Mouse (Mus musculus) kidney, embryonic 14.5 days (tissue): ENCODE measurements around the gene Cacnb3. TPM values are rescaled to one million over a fixed set of nuclear protein-coding genes. Genes with fewer than 3 reads are reported as not detected.

Source experiments
- ATAC-seq: fragments of 200-750 bp; cut with Nextera tagmentation; 2 replicates; pipeline ENCODE4 v1.8.0; 2017; ENCODE audit warnings: moderate number of reproducible peaks, mild to moderate bottlenecking, moderate TSS enrichment, moderate library complexity; ENCODE audit not compliant: low FRiP score, low TSS enrichment
- H3K27ac ChIP-seq: fragments of 300-500 bp; sonication (generic); 2 replicates; pipeline ENCODE4 v1.5.1; 2014; ENCODE audit warnings: low read depth, mild to moderate bottlenecking, low read length, moderate library complexity, mixed read lengths
- H3K27me3 ChIP-seq: fragments of 300-500 bp; sonication (generic); 2 replicates; pipeline ENCODE4 v1.6.1; 2014; ENCODE audit warnings: mild to moderate bottlenecking, low read length; ENCODE audit not compliant: control insufficient read depth, insufficient read depth
- H3K36me3 ChIP-seq: fragments of 300-500 bp; sonication (generic); 2 replicates; pipeline ENCODE4 v1.6.1; 2014; ENCODE audit warnings: low read length, mixed read lengths; ENCODE audit not compliant: control insufficient read depth, insufficient read depth
- H3K4me1 ChIP-seq: fragments of 300-500 bp; sonication (generic); 2 replicates; pipeline ENCODE4 v1.6.1; 2014; ENCODE audit warnings: low read length, mixed read lengths; ENCODE audit not compliant: control insufficient read depth, insufficient read depth
- H3K4me2 ChIP-seq: fragments of 300-500 bp; sonication (generic); replicated peaks from 2 replicates; pipeline ENCODE4 v1.6.1; 2014; ENCODE audit warnings: low read depth, mild to moderate bottlenecking, low read length
- H3K4me3 ChIP-seq: fragments of 300-500 bp; sonication (generic); 2 replicates; pipeline ENCODE4 v1.5.1; 2014; ENCODE audit warnings: mild to moderate bottlenecking, low read length
- H3K9ac ChIP-seq: fragments of 300-500 bp; sonication (generic); 2 replicates; pipeline ENCODE4 v1.6.1; 2014; ENCODE audit warnings: low read depth, mild to moderate bottlenecking, low read length, moderate library complexity
- H3K9me3 ChIP-seq: fragments of 300-500 bp; sonication (generic); 2 replicates; pipeline ENCODE4 v1.6.1; 2016; ENCODE audit warnings: low read length; ENCODE audit not compliant: control insufficient read depth
- WGBS: fragments of 180-500 bp; shearing (Covaris S2); extraction: QIAGEN DNeasy Blood & Tissue Kit; methylation state at CpG from one replicate; pipeline ENCODE4 v1.1.7; 2014; 5-methylcytosine and 5-hydroxymethylcytosine counted together
- polyA plus RNA-seq: library from polyadenylated mRNA; unstranded; fragments of >200 nt; fragmentation: Nextera tagmentation; extraction: Ambion mirVana; gene quantifications from 2 replicates; pipeline ENCODE4 v1.2.1, GENCODE M21; 2014

Cacnb3 gene
- polyA plus RNA-seq, 1 experiment from 2014 or later = 26.5 TPM

DNA sequence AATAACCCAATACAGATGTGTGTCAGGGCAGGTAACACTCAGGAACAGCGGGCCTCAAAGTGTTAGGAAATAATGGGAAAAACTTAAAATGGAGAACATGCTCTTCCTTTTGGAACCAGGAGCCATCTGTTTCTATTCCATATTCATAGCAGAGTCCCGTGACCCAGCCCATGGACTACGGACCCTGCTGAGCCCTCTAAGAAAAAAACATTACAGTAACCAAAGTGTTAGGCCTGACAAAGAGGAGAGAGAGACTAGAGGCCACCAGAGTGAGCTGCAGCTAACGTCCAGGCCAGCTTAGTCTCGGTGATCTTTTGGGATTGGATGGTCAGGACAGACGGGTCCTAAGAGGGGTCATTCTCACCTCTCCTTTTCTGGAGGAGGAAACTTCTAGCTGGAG is 15.7 kb upstream of the Cacnb3 start:
- no peak overlapping the region for H3K4me3 ChIP-seq
- H3K4me1 ChIP-seq = 0 out of 2 replicates have a peak, but pooled peaks cover 4% of the 10 kb centered on the region
- no peak overlapping the region for H3K4me2 ChIP-seq
- no peaks in the 10 kb centered on the region for H3K36me3 ChIP-seq
- H3K27me3 ChIP-seq = no peaks in the 10 kb centered on the region
- H3K9ac ChIP-seq = no peak overlapping the region
- no peak overlapping the region for H3K27ac ChIP-seq
- no peaks in the 10 kb centered on the region for H3K9me3 ChIP-seq
- ATAC-seq = no peak
- WGBS = 56% methylated on average over 6 of the region's 6 CpGs

DNA sequence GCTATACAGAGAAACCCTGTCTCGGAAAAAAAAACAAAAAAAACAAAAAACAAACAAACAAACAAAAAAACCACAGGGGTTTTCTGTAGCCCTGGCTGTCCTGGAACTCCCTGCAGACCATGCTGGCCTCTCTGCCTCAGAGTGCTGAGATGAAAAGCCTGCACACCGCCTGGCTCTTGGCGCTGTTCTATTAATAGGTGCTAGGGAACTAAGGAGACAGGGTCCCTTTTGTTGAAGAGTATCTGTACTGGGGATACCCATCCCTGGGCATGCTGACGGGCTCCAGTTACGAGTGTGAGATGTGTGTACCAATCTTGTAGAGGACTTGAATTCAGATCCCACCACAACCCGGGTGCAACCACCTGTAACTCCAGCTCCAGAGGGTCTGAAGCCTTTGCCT is 14.9 kb upstream of the Cacnb3 start:
- H3K9me3 ChIP-seq = no peaks in the 10 kb centered on the region
- no peak overlapping the region for H3K4me2 ChIP-seq
- ATAC-seq = no peak
- WGBS = 75% methylated on average over 6 of the region's 6 CpGs
- H3K9ac ChIP-seq = no peak overlapping the region
- H3K27ac ChIP-seq = no peak overlapping the region
- H3K27me3 ChIP-seq = no peaks in the 10 kb centered on the region
- H3K4me3 ChIP-seq = no peak overlapping the region
- no peaks in the 10 kb centered on the region for H3K36me3 ChIP-seq
- 0 out of 2 replicates have a peak, but pooled peaks cover 4% of the 10 kb centered on the region for H3K4me1 ChIP-seq

DNA sequence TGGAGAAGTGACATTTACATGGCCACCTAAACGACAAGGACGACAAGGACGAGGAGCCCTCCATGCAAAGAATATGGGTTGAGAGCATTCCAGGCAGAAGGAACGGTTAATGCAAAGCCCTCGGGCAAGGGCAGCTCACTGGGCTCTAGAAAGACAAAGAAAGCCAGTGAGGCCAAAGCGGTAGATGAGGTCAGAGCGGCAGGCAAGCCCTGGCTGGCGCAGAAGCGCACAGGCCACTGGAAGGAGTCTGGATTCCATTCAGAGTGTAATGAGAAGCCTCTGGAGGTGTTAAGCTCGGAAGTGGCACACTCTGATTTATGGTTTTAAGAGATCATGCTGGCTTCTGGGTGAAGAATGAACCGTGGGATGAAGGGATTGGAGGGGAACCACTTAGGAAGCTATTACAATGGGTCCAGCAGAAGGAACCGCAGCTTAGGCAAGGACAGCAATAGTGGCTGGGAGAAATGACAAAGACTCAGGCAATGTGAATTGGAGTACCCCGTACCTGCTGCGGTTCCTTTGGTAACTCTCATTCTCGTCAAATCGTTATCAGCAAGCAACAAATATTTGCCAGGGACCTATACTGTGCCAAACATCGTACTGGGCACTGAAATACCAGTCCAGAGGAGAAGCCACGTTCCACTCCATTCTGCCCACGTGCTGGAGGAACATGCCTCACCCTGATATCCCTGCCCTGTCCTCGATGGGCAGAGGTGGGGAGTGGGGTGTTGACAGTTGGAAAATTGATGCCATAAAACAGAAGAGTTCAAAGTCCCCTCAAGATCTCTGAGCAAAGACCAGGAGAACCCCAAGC is 14.1 kb upstream of the Cacnb3 start:
- WGBS = 32% methylated on average over 20 of the region's 20 CpGs
- Histone ChIP-seq H3K4me2 (0 out of 2 replicates have a peak overlapping the region, but pooled peaks have one; percentile 17), H3K27ac (no peak overlapping the region), H3K9me3 (no peaks in the 10 kb centered on the region), H3K9ac (no peak overlapping the region), H3K27me3 (no peaks in the 10 kb centered on the region), H3K36me3 (no peaks in the 10 kb centered on the region), H3K4me3 (no peak overlapping the region), H3K4me1 (0 out of 2 replicates have a peak, but pooled peaks cover 4% of the 10 kb centered on the region)
- ATAC-seq = peak; percentile 51; the same call in 1 of the 2 replicates

DNA sequence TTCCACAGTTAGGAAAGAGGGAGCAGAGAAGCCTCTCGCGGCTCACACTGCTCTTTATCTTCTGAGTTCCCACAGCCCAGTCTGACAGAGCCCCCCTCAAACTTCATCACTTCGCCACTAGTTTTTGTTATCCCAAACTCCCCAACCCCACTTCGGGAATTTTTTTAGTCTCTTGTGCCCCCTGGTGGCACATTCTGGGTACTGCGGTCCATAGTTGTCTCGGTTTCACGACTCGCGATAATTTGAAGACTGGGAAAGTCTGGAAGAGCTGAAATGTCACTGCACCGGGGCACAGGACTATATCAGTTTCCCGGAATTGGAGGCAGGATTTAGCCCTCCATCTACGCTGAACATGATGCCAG is 13.5 kb upstream of the Cacnb3 start:
- Histone ChIP-seq H3K4me1 (peaks cover 4% of the 10 kb centered on the region; the same call in 1 of the 2 replicates), H3K9me3 (no peaks in the 10 kb centered on the region), H3K27me3 (no peaks in the 10 kb centered on the region), H3K4me2 (0 out of 2 replicates have a peak overlapping the region, but pooled peaks have one; percentile 17), H3K36me3 (no peaks in the 10 kb centered on the region), H3K4me3 (no peak overlapping the region), H3K9ac (0 out of 2 replicates have a peak overlapping the region, but pooled peaks have one; percentile 34), H3K27ac (no peak overlapping the region)
- ATAC-seq = peak; percentile 68; the same call in 1 of the 2 replicates
- under 1% methylated on average over 12 of the region's 12 CpGs for WGBS

DNA sequence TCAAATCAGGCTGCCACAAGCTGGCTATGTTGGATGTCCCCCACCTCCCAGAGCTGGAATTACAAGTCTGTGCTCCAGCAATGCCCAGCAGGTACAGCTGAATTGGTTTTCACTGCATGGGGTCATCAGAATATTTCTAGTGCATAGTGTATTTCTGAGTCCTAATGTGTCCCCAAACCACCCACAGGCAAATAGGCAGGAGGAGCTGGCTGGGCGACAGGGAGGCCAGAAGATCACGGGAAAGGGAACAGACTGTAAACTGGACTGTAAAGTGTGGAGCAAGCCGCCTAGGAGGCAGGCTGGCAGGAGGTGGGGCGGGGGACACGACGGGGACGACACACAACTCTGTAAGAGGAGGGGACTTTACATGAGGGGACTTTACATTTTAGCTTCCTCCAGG is 8.4 kb upstream of the Cacnb3 start:
- Histone ChIP-seq H3K4me1 (peaks cover 13% of the 10 kb centered on the region; the same call in 1 of the 2 replicates), H3K27me3 (no peaks in the 10 kb centered on the region), H3K9ac (no peak overlapping the region), H3K4me3 (no peak overlapping the region), H3K9me3 (0 out of 2 replicates have a peak, but pooled peaks cover 5% of the 10 kb centered on the region), H3K36me3 (no peaks in the 10 kb centered on the region), H3K4me2 (no peak overlapping the region), H3K27ac (no peak overlapping the region)
- 9% methylated on average over 7 of the region's 7 CpGs for WGBS
- ATAC-seq = no peak

DNA sequence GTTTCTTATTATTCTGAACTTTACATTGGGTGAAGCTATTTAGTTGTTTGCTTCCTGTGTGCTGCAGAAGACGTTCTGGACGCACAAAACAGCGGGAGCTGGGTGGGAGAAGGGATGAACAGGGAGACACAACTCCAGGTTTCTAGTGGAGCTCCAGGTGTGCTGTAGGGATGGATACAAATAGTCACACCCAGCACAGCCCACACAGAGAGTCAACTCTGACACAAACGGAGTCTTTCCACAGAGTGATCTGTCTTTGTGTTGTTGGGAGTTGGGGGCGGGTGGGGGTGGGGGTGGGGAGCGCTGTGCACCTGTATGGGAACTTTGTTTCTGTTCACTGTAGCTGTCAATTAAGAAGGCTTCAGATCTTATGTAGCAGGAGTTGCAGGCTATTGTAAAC is 7.9 kb upstream of the Cacnb3 start:
- no peak overlapping the region for H3K4me3 ChIP-seq
- no peak for ATAC-seq
- H3K9me3 ChIP-seq = 0 out of 2 replicates have a peak, but pooled peaks cover 5% of the 10 kb centered on the region
- 21% methylated on average over 6 of the region's 6 CpGs for WGBS
- no peak overlapping the region for H3K9ac ChIP-seq
- no peak overlapping the region for H3K4me2 ChIP-seq
- H3K27me3 ChIP-seq = no peaks in the 10 kb centered on the region
- H3K36me3 ChIP-seq = no peaks in the 10 kb centered on the region
- H3K4me1 ChIP-seq = peaks cover 13% of the 10 kb centered on the region; the same call in 1 of the 2 replicates
- no peak overlapping the region for H3K27ac ChIP-seq

DNA sequence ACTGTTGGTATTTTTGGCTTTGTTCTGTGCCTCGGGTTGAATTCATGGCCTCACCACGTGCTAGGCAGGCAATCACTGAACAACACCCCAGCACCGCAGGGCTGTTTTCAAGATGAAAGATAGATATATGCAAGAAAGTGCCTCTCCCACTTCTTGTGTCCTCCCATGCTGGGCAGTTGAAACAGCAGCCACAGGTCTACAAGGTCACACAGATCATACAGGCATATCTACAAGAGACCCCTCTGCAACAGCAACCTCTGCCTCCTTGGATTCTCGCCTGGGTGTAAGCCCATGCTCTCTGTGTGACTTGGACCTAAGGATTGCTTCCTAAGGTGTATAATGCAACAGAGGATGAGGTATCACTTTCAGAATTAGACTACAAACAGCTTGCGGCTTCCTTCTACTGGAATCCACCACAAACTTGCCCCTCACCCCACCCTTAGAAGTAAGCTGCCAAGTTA is 7.2 kb upstream of the Cacnb3 start:
- ATAC-seq = no peak

DNA sequence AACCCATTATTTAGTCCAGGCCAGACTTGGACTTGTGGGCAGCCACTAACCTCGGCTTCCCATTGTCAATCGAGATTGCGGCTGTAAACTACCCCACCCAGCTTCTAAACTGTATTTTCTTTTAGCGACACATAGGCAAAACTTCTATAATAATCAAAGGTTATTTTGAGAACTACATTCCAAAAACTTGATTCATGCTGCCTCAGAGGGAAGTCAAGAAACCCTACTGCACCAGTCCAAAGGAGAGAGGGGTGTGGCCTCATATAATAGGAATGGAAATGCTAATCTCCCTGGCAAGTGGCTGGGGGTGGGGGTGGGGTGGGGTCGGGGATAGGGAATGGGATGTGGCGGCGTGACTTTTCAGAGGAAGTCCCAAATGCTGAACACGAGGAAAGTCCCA is 4.6 kb upstream of the Cacnb3 start:
- H3K4me3 ChIP-seq = no peak overlapping the region
- no peak overlapping the region for H3K4me2 ChIP-seq
- H3K27me3 ChIP-seq = peaks cover 2% of the 10 kb centered on the region; the same call in 1 of the 2 replicates
- ATAC-seq = no peak
- peaks cover 28% of the 10 kb centered on the region for H3K4me1 ChIP-seq
- 6% methylated on average over 8 of the region's 8 CpGs for WGBS
- H3K27ac ChIP-seq = no peak overlapping the region
- 0 out of 2 replicates have a peak, but pooled peaks cover 5% of the 10 kb centered on the region for H3K9me3 ChIP-seq
- H3K36me3 ChIP-seq = no peaks in the 10 kb centered on the region
- no peak overlapping the region for H3K9ac ChIP-seq

More for the DNA sequence above, 7.2 kb upstream of the Cacnb3 start:
- Histone ChIP-seq H3K27ac (no peak overlapping the region), H3K4me1 (peaks cover 17% of the 10 kb centered on the region), H3K36me3 (no peaks in the 10 kb centered on the region), H3K27me3 (no peaks in the 10 kb centered on the region), H3K4me3 (no peak overlapping the region), H3K9ac (no peak overlapping the region), H3K9me3 (0 out of 2 replicates have a peak, but pooled peaks cover 5% of the 10 kb centered on the region), H3K4me2 (no peak overlapping the region)
- WGBS = 47% methylated on average over 5 of the region's 5 CpGs
